Mouse (Mus musculus): Measurements from ENCODE around the gene Flt3l. TPM values are rescaled to one million over a fixed set of nuclear protein-coding genes. Genes with fewer than 3 reads are reported as not detected.

Gene Flt3l
- polyA plus RNA-seq (2012; rRNA removed), result 22.1 and 45.8 TPM in 2 replicates

GRCm38 (mm10) chr7:45135993-45136567 is at the start of gene Flt3l, which contains the start of gene Gm45713:
Gene Flt3l (minus strand): TSS chr7:45136432.
Gene Gm45713 (minus strand): TSS chr7:45136231.
- H3K27me3 ChIP-seq (ENCODE audit: control insufficient read depth, insufficient read depth, low read length), result no peaks in the 10 kb centered on the region
- 0 out of 2 replicates have a peak, but pooled peaks cover 4% of the 10 kb centered on the region for H3K4me1 ChIP-seq (ENCODE audit: control insufficient read depth, insufficient read depth, insufficient read length, low read length)
- WGBS, result 2% methylated on average over 29 of the region's 29 CpGs
- H3K27ac ChIP-seq (ENCODE audit: insufficient read depth, low read depth, low read length), result peak within 1 kb of the TSS; percentile 70
- H3K36me3 ChIP-seq (ENCODE audit: control insufficient read depth, insufficient read depth, low read length), result no peaks in the 10 kb centered on the region
- H3K4me3 ChIP-seq (ENCODE audit: low read depth, low read length), result peak within 1 kb of the TSS; percentile 81
- peak; percentile 40; the same call in 1 of the 2 replicates for TF ChIP-seq POLR2A (IDR thresholded peaks at IDR 0.05; ENCODE audit: low read depth, low read length)
- peak; percentile 95 for TF ChIP-seq CTCF (IDR thresholded peaks at IDR 0.05; ENCODE audit: extremely low read depth, insufficient read length, insufficient replicate concordance, low read depth, low read length)

- no peak for TF ChIP-seq POLR2A (IDR thresholded peaks at IDR 0.05; ENCODE audit: low read depth, low read length)
- no peak for TF ChIP-seq CTCF (IDR thresholded peaks at IDR 0.05; ENCODE audit: extremely low read depth, insufficient read length, insufficient replicate concordance, low read depth, low read length)
- Histone ChIP-seq H3K27ac (ENCODE audit: insufficient read depth, low read depth, low read length) (no peak overlapping the region), H3K36me3 (ENCODE audit: control insufficient read depth, insufficient read depth, low read length) (no peaks in the 10 kb centered on the region), H3K4me1 (ENCODE audit: control insufficient read depth, insufficient read depth, insufficient read length, low read length) (peaks cover 10% of the 10 kb centered on the region), H3K4me3 (ENCODE audit: low read depth, low read length) (no peak overlapping the region), H3K27me3 (ENCODE audit: control insufficient read depth, insufficient read depth, low read length) (peaks cover 28% of the 10 kb centered on the region)
- WGBS, result 74% methylated on average over 7 of the region's 7 CpGs
Measured at GRCm38 (mm10) chr7:45185921-45186320, 49.7 kb upstream of the Flt3l start.

- peaks cover 10% of the 10 kb centered on the region for H3K4me1 ChIP-seq (ENCODE audit: control insufficient read depth, insufficient read depth, insufficient read length, low read length)
- no peak overlapping the region for H3K4me3 ChIP-seq (ENCODE audit: low read depth, low read length)
- peaks cover 32% of the 10 kb centered on the region for H3K27me3 ChIP-seq (ENCODE audit: control insufficient read depth, insufficient read depth, low read length)
- TF ChIP-seq CTCF (IDR thresholded peaks at IDR 0.05; ENCODE audit: extremely low read depth, insufficient read length, insufficient replicate concordance, low read depth, low read length) (no peak), POLR2A (IDR thresholded peaks at IDR 0.05; ENCODE audit: low read depth, low read length) (no peak)
- no peaks in the 10 kb centered on the region for H3K36me3 ChIP-seq (ENCODE audit: control insufficient read depth, insufficient read depth, low read length)
- H3K27ac ChIP-seq (ENCODE audit: insufficient read depth, low read depth, low read length), result no peak overlapping the region
- WGBS, result 68% methylated on average over 7 of the region's 7 CpGs
Measured at GRCm38 (mm10) chr7:45183672-45184071, 47.4 kb upstream of the Flt3l start.

- no peak overlapping the region for H3K27ac ChIP-seq (ENCODE audit: insufficient read depth, low read depth, low read length)
- WGBS, result 20% methylated on average over 11 of the region's 11 CpGs
- TF ChIP-seq CTCF (IDR thresholded peaks at IDR 0.05; ENCODE audit: extremely low read depth, insufficient read length, insufficient replicate concordance, low read depth, low read length), result no peak
- TF ChIP-seq POLR2A (IDR thresholded peaks at IDR 0.05; ENCODE audit: low read depth, low read length), result no peak
- H3K4me3 ChIP-seq (ENCODE audit: low read depth, low read length), result peak overlapping the region; percentile 40
- peaks cover 10% of the 10 kb centered on the region for H3K4me1 ChIP-seq (ENCODE audit: control insufficient read depth, insufficient read depth, insufficient read length, low read length)
- no peaks in the 10 kb centered on the region for H3K36me3 ChIP-seq (ENCODE audit: control insufficient read depth, insufficient read depth, low read length)
- peaks cover 42% of the 10 kb centered on the region for H3K27me3 ChIP-seq (ENCODE audit: control insufficient read depth, insufficient read depth, low read length)
Measured at GRCm38 (mm10) chr7:45182606-45183005, 46.4 kb upstream of the Flt3l start.

GRCm38 (mm10) chr7:45182199-45182601 is 46.0 kb upstream of the Flt3l start:
- TF ChIP-seq POLR2A (IDR thresholded peaks at IDR 0.05; ENCODE audit: low read depth, low read length) (no peak), CTCF (IDR thresholded peaks at IDR 0.05; ENCODE audit: extremely low read depth, insufficient read length, insufficient replicate concordance, low read depth, low read length) (no peak)
- peaks cover 46% of the 10 kb centered on the region for H3K27me3 ChIP-seq (ENCODE audit: control insufficient read depth, insufficient read depth, low read length)
- peaks cover 10% of the 10 kb centered on the region for H3K4me1 ChIP-seq (ENCODE audit: control insufficient read depth, insufficient read depth, insufficient read length, low read length)
- no peaks in the 10 kb centered on the region for H3K36me3 ChIP-seq (ENCODE audit: control insufficient read depth, insufficient read depth, low read length)
- peak overlapping the region; percentile 54 for H3K4me3 ChIP-seq (ENCODE audit: low read depth, low read length)
- no peak overlapping the region for H3K27ac ChIP-seq (ENCODE audit: insufficient read depth, low read depth, low read length)
- WGBS, result under 1% methylated on average over 34 of the region's 34 CpGs

GRCm38 (mm10) chr7:45181540-45181939 is 45.3 kb upstream of the Flt3l start:
- peaks cover 53% of the 10 kb centered on the region for H3K27me3 ChIP-seq (ENCODE audit: control insufficient read depth, insufficient read depth, low read length)
- H3K4me3 ChIP-seq (ENCODE audit: low read depth, low read length), result peak overlapping the region; percentile 11; the same call in 1 of the 2 replicates
- WGBS, result 5% methylated on average over 35 of the region's 35 CpGs

GRCm38 (mm10) chr7:45180896-45181477 is 44.8 kb upstream of the Flt3l start, which contains the start of gene Pth2:
Gene Pth2 (plus strand): TSS chr7:45180995.
- Histone ChIP-seq H3K4me3 (ENCODE audit: low read depth, low read length) (peak within 1 kb of the TSS; percentile 11; the same call in 1 of the 2 replicates), H3K4me1 (ENCODE audit: control insufficient read depth, insufficient read depth, insufficient read length, low read length) (peaks cover 10% of the 10 kb centered on the region), H3K36me3 (ENCODE audit: control insufficient read depth, insufficient read depth, low read length) (no peaks in the 10 kb centered on the region), H3K27me3 (ENCODE audit: control insufficient read depth, insufficient read depth, low read length) (peaks cover 59% of the 10 kb centered on the region), H3K27ac (ENCODE audit: insufficient read depth, low read depth, low read length) (no peak within 1 kb of the TSS)
- TF ChIP-seq POLR2A (IDR thresholded peaks at IDR 0.05; ENCODE audit: low read depth, low read length), result no peak
- no peak for TF ChIP-seq CTCF (IDR thresholded peaks at IDR 0.05; ENCODE audit: extremely low read depth, insufficient read length, insufficient replicate concordance, low read depth, low read length)
- WGBS, result 28% methylated on average over 20 of the region's 20 CpGs

More at GRCm38 (mm10) chr7:45181540-45181939, 45.3 kb upstream of the Flt3l start:
- TF ChIP-seq CTCF (IDR thresholded peaks at IDR 0.05; ENCODE audit: extremely low read depth, insufficient read length, insufficient replicate concordance, low read depth, low read length) (no peak), POLR2A (IDR thresholded peaks at IDR 0.05; ENCODE audit: low read depth, low read length) (no peak)
- Histone ChIP-seq H3K4me1 (ENCODE audit: control insufficient read depth, insufficient read depth, insufficient read length, low read length) (peaks cover 10% of the 10 kb centered on the region), H3K36me3 (ENCODE audit: control insufficient read depth, insufficient read depth, low read length) (no peaks in the 10 kb centered on the region), H3K27ac (ENCODE audit: insufficient read depth, low read depth, low read length) (no peak overlapping the region)
